Mouse (Mus musculus) liver, embryonic 18 days (tissue): ENCODE measurements around the gene Trappc11. TPM values are rescaled to one million over a fixed set of nuclear protein-coding genes. Genes with fewer than 3 reads are reported as not detected.

ENCODE experiments used
- polyA plus RNA-seq: library from polyadenylated mRNA; depleted of rRNA; stranded (reverse); fragments of >200 nt; gene quantifications from 2 replicates; pipeline ENCODE4 v1.2.3, GENCODE M21; 2012; rRNA removed

The Trappc11 gene
- polyA plus RNA-seq, result 11.3 and 12.4 TPM in 2 replicates

GRCm38 (mm10) chr8:47533344-47534125, at the start of gene Trappc11, which contains the start of gene Rwdd4a:
TSS of gene Trappc11 (minus strand) at chr8:47533470.
TSS of gene Rwdd4a (plus strand) at chr8:47533664.

GRCm38 (mm10) chr8:47446312-47447046, 86.8 kb downstream of the Trappc11 start, which contains the start of gene Stox2:
TSS of gene Stox2 (minus strand) at chr8:47446362.

Other genes starting within 250 kb of the Trappc11 start
- 0.22 and 0.30 TPM in 2 replicates for gene Stox2, start 87.1 kb downstream of the Trappc11 start, polyA plus RNA-seq
- 10.9 and 11.6 TPM in 2 replicates for gene Rwdd4a, start 194 bp upstream of the Trappc11 start, polyA plus RNA-seq
- 13.2 and 15.1 TPM in 2 replicates for gene Ing2, start 142.1 kb upstream of the Trappc11 start, polyA plus RNA-seq
- gene Cdkn2aip, start 180.5 kb upstream of the Trappc11 start, polyA plus RNA-seq, result 5.7 and 6.0 TPM in 2 replicates